Mouse (Mus musculus): ENCODE measurements around the gene Olfr477. TPM values are rescaled to one million over a fixed set of nuclear protein-coding genes. Genes with fewer than 3 reads are reported as not detected.
"Not testable (repeated sequence)": the region's sequence is repeated elsewhere in the genome, so short reads cannot be mapped to it uniquely, and the experiment has no call there.

The Olfr477 gene
- polyA plus RNA-seq (2014; fragmentation: Nextera tagmentation; extraction: Ambion mirVana) = not detected in 2 replicates

DNA sequence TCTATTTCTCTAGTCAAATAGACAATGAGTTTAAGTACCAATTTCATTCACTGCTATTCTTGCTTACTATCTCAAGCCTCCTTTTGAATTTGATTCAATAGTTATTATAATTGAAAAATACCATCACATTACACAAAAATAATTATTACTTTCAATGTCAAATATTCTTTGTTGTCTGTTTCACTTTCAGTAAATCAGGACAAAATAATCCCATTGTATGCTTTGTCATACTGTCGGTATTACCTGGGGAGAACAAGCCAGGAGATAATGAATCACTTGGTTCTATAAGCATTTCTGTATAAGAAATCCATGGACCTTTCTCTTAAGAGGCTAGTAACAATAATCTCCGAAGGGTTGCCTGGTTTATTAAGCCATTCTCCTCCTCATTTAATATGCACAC is at the start of gene Olfr477:
TSS of gene Olfr477 (plus strand) at position 301 of the 400 bp plus-strand sequence.
- Histone ChIP-seq H3K4me1 (ENCODE audit: control insufficient read depth, insufficient read depth, low read length) (no peaks in the 10 kb centered on the region), H3K27me3 (ENCODE audit: control insufficient read depth, insufficient read depth, low read length) (no peaks in the 10 kb centered on the region), H3K9me3 (replicated peaks; ENCODE audit: control insufficient read depth, low read length) (no peaks in the 10 kb centered on the region), H3K9ac (ENCODE audit: low read depth, low read length) (no peak within 1 kb of the TSS), H3K36me3 (ENCODE audit: control insufficient read depth, insufficient read depth, low read length) (no peaks in the 10 kb centered on the region), H3K4me2 (no peak within 1 kb of the TSS), H3K4me3 (ENCODE audit: low read depth, low read length) (no peak within 1 kb of the TSS), H3K27ac (ENCODE audit: low read depth, low read length) (no peak within 1 kb of the TSS)
- WGBS (ENCODE audit: insufficient replicate concordance) = 68% methylated on average over 2 of the region's 2 CpGs
- no peak for ATAC-seq (replicated peaks; ENCODE audit: insufficient number of reproducible peaks, low FRiP score, low TSS enrichment)

DNA sequence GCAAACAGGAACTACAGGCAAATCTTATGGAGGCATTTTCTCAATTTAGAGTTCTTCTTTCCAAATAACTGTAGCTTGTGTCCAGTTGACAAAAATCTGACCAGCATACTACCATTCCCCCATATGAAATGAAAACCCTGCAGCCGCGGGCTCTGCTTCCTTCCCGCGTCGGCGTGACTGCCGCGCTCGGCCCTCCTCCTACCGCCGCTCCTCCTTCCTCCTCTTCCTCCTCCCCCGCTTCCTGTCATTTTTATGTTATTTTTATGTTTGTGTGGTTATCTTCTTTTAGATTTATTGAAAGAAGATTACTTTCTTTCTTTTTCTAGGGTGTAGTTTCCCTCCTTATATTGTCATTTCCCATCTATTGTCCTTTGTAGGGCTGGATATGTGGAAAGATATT is 34.0 kb upstream of the Olfr477 start:
- 93% methylated on average over 12 of the region's 12 CpGs for WGBS (ENCODE audit: insufficient replicate concordance)
- H3K4me1 ChIP-seq (ENCODE audit: control insufficient read depth, insufficient read depth, low read length); H3K27me3 ChIP-seq (ENCODE audit: control insufficient read depth, insufficient read depth, low read length); ATAC-seq (replicated peaks; ENCODE audit: insufficient number of reproducible peaks, low FRiP score, low TSS enrichment); H3K27ac ChIP-seq (ENCODE audit: low read depth, low read length); H3K4me3 ChIP-seq (ENCODE audit: low read depth, low read length); H3K36me3 ChIP-seq (ENCODE audit: control insufficient read depth, insufficient read depth, low read length); H3K9me3 ChIP-seq (replicated peaks; ENCODE audit: control insufficient read depth, low read length); H3K4me2 ChIP-seq; H3K9ac ChIP-seq (ENCODE audit: low read depth, low read length): not testable (repeated sequence)

DNA sequence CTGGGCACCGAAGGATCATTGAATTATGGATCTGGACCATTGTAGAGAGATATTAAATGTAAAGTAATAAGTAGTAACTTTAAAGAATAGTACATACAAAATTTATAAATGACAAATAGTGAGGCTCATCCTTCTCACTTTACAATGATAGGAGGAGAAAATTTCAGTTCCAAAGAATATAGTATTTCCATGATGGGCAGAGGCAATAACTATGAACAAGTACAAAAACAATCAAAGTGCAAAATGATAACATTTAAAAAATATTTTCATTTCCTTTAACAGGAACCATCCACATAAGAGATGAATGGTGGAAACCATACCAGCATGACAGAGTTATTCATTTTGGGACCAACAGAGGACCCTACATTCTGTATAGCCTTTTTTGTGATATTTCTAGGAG is 32.1 kb upstream of the Olfr477 start, which contains the start of gene Olfr474:
TSS of gene Olfr474 (plus strand) at position 301 of the 400 bp plus-strand sequence.
- no peaks in the 10 kb centered on the region for H3K27me3 ChIP-seq (ENCODE audit: control insufficient read depth, insufficient read depth, low read length)
- H3K4me1 ChIP-seq (ENCODE audit: control insufficient read depth, insufficient read depth, low read length) = no peaks in the 10 kb centered on the region
- H3K27ac ChIP-seq (ENCODE audit: low read depth, low read length) = no peak within 1 kb of the TSS
- no peak within 1 kb of the TSS for H3K4me2 ChIP-seq
- ATAC-seq (replicated peaks; ENCODE audit: insufficient number of reproducible peaks, low FRiP score, low TSS enrichment) = no peak
- no peaks in the 10 kb centered on the region for H3K36me3 ChIP-seq (ENCODE audit: control insufficient read depth, insufficient read depth, low read length)
- no peak within 1 kb of the TSS for H3K9ac ChIP-seq (ENCODE audit: low read depth, low read length)
- no peaks in the 10 kb centered on the region for H3K9me3 ChIP-seq (replicated peaks; ENCODE audit: control insufficient read depth, low read length)
- 77% methylated on average over 1 of the region's 1 CpGs for WGBS (ENCODE audit: insufficient replicate concordance)
- no peak within 1 kb of the TSS for H3K4me3 ChIP-seq (ENCODE audit: low read depth, low read length)

DNA sequence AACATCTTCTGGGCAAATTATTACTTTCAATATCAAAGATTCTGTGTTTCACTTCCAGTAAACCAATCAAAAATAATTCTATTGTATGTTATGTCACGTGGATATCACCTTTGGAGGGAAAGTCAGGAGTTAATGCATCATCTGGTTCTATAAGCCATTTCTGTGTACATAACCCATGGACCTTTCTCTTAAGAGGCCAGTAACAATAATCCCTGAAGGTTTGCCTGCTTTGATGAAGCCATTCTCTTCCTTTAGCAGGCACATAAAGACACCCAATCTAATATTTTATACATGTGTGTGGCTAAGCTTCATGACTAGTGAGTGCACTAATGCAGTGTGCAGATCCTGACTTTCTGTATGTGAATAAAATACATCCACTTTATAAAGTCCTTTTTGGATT is 22.0 kb upstream of the Olfr477 start, which contains the start of gene Olfr476:
TSS of gene Olfr476 (plus strand) at position 301 of the 400 bp plus-strand sequence.
- no peaks in the 10 kb centered on the region for H3K9me3 ChIP-seq (replicated peaks; ENCODE audit: control insufficient read depth, low read length)
- no peak within 1 kb of the TSS for H3K9ac ChIP-seq (ENCODE audit: low read depth, low read length)
- H3K4me3 ChIP-seq (ENCODE audit: low read depth, low read length) = no peak within 1 kb of the TSS
- H3K4me1 ChIP-seq (ENCODE audit: control insufficient read depth, insufficient read depth, low read length) = no peaks in the 10 kb centered on the region
- H3K4me2 ChIP-seq = no peak within 1 kb of the TSS
- 48% methylated on average over 1 of the region's 1 CpGs for WGBS (ENCODE audit: insufficient replicate concordance)
- H3K36me3 ChIP-seq (ENCODE audit: control insufficient read depth, insufficient read depth, low read length) = no peaks in the 10 kb centered on the region
- no peaks in the 10 kb centered on the region for H3K27me3 ChIP-seq (ENCODE audit: control insufficient read depth, insufficient read depth, low read length)
- no peak within 1 kb of the TSS for H3K27ac ChIP-seq (ENCODE audit: low read depth, low read length)
- ATAC-seq (replicated peaks; ENCODE audit: insufficient number of reproducible peaks, low FRiP score, low TSS enrichment) = no peak

DNA sequence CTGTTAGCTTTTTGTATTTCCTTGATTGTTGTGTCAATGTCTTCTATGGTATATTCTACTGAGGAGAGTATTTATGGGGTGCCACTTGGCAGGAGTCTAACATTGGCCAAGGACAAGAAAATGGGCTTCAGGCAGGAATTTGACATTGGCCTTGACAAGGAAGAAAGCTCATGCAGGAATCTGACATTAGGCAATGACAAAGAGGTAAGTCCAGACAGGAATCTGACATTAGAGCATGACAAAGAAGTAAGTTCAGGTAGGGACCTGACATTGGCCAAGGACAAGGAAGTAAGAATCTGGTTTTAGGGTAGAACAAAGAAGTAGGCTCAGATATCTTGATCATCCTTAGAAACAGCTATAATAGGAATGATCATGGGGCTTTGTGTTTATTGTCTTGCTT is 27.8 kb downstream of the Olfr477 start:
- H3K4me2 ChIP-seq; H3K4me1 ChIP-seq (ENCODE audit: control insufficient read depth, insufficient read depth, low read length); H3K4me3 ChIP-seq (ENCODE audit: low read depth, low read length); H3K36me3 ChIP-seq (ENCODE audit: control insufficient read depth, insufficient read depth, low read length); H3K9me3 ChIP-seq (replicated peaks; ENCODE audit: control insufficient read depth, low read length); H3K27me3 ChIP-seq (ENCODE audit: control insufficient read depth, insufficient read depth, low read length); ATAC-seq (replicated peaks; ENCODE audit: insufficient number of reproducible peaks, low FRiP score, low TSS enrichment); H3K27ac ChIP-seq (ENCODE audit: low read depth, low read length); H3K9ac ChIP-seq (ENCODE audit: low read depth, low read length): not testable (repeated sequence)

DNA sequence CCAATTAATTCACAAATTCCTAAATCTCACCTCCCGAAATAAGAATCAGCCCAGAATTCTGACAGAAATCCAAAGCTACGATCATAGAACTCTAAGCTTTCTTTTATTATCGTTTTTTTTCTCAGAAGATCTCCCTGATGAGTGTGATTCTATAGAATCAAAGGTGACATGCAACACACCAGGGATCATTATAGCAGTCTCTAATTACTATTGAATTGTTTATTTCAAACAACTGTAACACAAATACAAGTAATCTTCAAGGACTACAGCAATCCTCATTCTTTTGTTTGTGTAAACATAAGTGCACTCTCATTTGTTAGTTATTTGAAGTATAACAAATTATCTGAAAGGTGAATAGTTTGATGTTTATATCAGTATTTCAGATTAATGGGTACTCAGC is 47.4 kb downstream of the Olfr477 start, which contains the start of gene Olfr478:
TSS of gene Olfr478 (minus strand) at position 101 of the 400 bp plus-strand sequence.
- Histone ChIP-seq H3K4me2 (no peak within 1 kb of the TSS), H3K9ac (ENCODE audit: low read depth, low read length) (no peak within 1 kb of the TSS), H3K27ac (ENCODE audit: low read depth, low read length) (no peak within 1 kb of the TSS), H3K4me3 (ENCODE audit: low read depth, low read length) (no peak within 1 kb of the TSS), H3K27me3 (ENCODE audit: control insufficient read depth, insufficient read depth, low read length) (no peaks in the 10 kb centered on the region), H3K4me1 (ENCODE audit: control insufficient read depth, insufficient read depth, low read length) (no peaks in the 10 kb centered on the region), H3K9me3 (replicated peaks; ENCODE audit: control insufficient read depth, low read length) (no peaks in the 10 kb centered on the region), H3K36me3 (ENCODE audit: control insufficient read depth, insufficient read depth, low read length) (no peaks in the 10 kb centered on the region)
- WGBS (ENCODE audit: insufficient replicate concordance) = 63% methylated on average over 3 of the region's 3 CpGs
- ATAC-seq (replicated peaks; ENCODE audit: insufficient number of reproducible peaks, low FRiP score, low TSS enrichment) = no peak

Other genes starting within 250 kb of the Olfr477 start
- 0.76 and 1.2 TPM in 2 replicates for gene Cyb5r2, start 228.7 kb upstream of the Olfr477 start, polyA plus RNA-seq (2014; fragmentation: Nextera tagmentation; extraction: Ambion mirVana)
- not detected in 2 replicates for gene Ovch2, start 185.5 kb upstream of the Olfr477 start, polyA plus RNA-seq (2014; fragmentation: Nextera tagmentation; extraction: Ambion mirVana)
- gene Olfr467, start 174.4 kb upstream of the Olfr477 start, polyA plus RNA-seq (2014; fragmentation: Nextera tagmentation; extraction: Ambion mirVana) = not detected in 2 replicates
- not detected in 2 replicates for gene Olfr469, start 161.2 kb upstream of the Olfr477 start, polyA plus RNA-seq (2014; fragmentation: Nextera tagmentation; extraction: Ambion mirVana)
- gene Olfr470, start 139.2 kb upstream of the Olfr477 start, polyA plus RNA-seq (2014; fragmentation: Nextera tagmentation; extraction: Ambion mirVana) = not detected in 2 replicates
- not detected in 2 replicates for gene Olfr472, start 88.8 kb upstream of the Olfr477 start, polyA plus RNA-seq (2014; fragmentation: Nextera tagmentation; extraction: Ambion mirVana)
- gene Olfr473, start 56.2 kb upstream of the Olfr477 start, polyA plus RNA-seq (2014; fragmentation: Nextera tagmentation; extraction: Ambion mirVana) = not detected in 2 replicates
- not detected in 2 replicates for gene Olfr474, start 32.0 kb upstream of the Olfr477 start, polyA plus RNA-seq (2014; fragmentation: Nextera tagmentation; extraction: Ambion mirVana)
- gene Olfr476, start 21.9 kb upstream of the Olfr477 start, polyA plus RNA-seq (2014; fragmentation: Nextera tagmentation; extraction: Ambion mirVana) = not detected in 2 replicates
- gene Olfr478, start 47.3 kb downstream of the Olfr477 start, polyA plus RNA-seq (2014; fragmentation: Nextera tagmentation; extraction: Ambion mirVana) = not detected in 2 replicates
- not detected in 2 replicates for gene Olfr479, start 64.0 kb downstream of the Olfr477 start, polyA plus RNA-seq (2014; fragmentation: Nextera tagmentation; extraction: Ambion mirVana)
- gene Olfr480, start 80.7 kb downstream of the Olfr477 start, polyA plus RNA-seq (2014; fragmentation: Nextera tagmentation; extraction: Ambion mirVana) = not detected in 2 replicates
- not detected in 2 replicates for gene Olfr481, start 93.2 kb downstream of the Olfr477 start, polyA plus RNA-seq (2014; fragmentation: Nextera tagmentation; extraction: Ambion mirVana)
- not detected in 2 replicates for gene Olfr482, start 110.9 kb downstream of the Olfr477 start, polyA plus RNA-seq (2014; fragmentation: Nextera tagmentation; extraction: Ambion mirVana)
- gene Olfr483, start 114.2 kb downstream of the Olfr477 start, polyA plus RNA-seq (2014; fragmentation: Nextera tagmentation; extraction: Ambion mirVana) = not detected in 2 replicates
- not detected in 2 replicates for gene Olfr484, start 140.8 kb downstream of the Olfr477 start, polyA plus RNA-seq (2014; fragmentation: Nextera tagmentation; extraction: Ambion mirVana)
- not detected in 2 replicates for gene Olfr485, start 173.2 kb downstream of the Olfr477 start, polyA plus RNA-seq (2014; fragmentation: Nextera tagmentation; extraction: Ambion mirVana)
- not detected in 2 replicates for gene Olfr486, start 186.0 kb downstream of the Olfr477 start, polyA plus RNA-seq (2014; fragmentation: Nextera tagmentation; extraction: Ambion mirVana)
- gene Olfr487, start 227.9 kb downstream of the Olfr477 start, polyA plus RNA-seq (2014; fragmentation: Nextera tagmentation; extraction: Ambion mirVana) = not detected in 2 replicates